Mouse (Mus musculus): Measurements from ENCODE around the gene Gpr55.
"Not testable (repeated sequence)": the region's sequence is repeated elsewhere in the genome, so short reads cannot be mapped to it uniquely, and the experiment has no call there.

Gpr55 gene

DNA sequence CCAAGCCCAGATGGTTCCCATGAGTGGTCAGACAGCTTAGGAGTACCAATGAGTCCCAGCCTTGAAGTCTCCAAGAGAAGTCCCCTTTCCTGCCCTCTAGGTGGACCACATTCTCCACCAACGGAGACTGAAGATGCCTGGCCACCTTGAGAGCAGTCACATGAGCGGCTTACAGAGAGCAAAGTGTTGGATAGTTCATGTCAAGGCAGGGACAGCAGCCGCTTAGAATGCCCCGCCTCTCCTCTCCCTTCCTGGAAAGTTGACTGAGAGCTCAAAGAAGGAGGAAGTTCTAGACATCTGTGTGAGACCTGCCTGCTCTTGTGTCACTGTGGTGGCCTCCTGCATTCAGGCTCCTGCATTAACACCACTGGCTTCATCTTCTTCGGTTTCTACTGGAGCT, at the start of gene Gpr55:
Gpr55 (minus strand) TSS at position 135 of the 400 bp plus-strand sequence.
- DNase-seq (ENCODE audit: low spot score in 2 of 2): no peak

- DNase-seq (ENCODE audit: low spot score in 2 of 2): peak; percentile 90 to 92
Measured at GRCm38 (mm10) chr1:86007778-86008177, 47.0 kb upstream of the Gpr55 start.

- no peak for DNase-seq (ENCODE audit: low spot score in 2 of 2)
Measured at GRCm38 (mm10) chr1:86006040-86006439, 45.2 kb upstream of the Gpr55 start.

- DNase-seq (ENCODE audit: low spot score in 2 of 2): no peak
Measured at GRCm38 (mm10) chr1:86005540-86005939, 44.7 kb upstream of the Gpr55 start.

- no peak for DNase-seq (ENCODE audit: low spot score in 2 of 2)
Measured at GRCm38 (mm10) chr1:85999853-86000570, 39.2 kb upstream of the Gpr55 start.

DNA sequence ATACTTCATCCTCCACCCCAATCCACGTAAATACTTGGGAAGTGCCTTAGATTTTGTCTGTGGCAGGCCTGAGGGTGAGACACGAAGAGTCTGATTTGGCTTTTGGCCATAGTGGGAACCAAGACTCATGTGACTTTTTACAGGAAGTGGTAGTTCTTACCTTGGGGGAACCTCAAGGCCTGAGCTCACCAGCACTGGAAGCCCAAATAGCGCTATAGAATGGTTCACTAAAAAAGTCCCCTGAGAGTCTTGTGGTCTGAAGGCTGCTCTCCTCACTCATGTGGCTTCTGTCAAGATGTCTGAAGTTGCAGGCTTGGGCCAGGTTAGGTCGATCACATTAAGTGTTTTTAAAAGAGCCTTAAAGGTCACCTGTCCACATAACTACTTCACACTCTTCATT, 37.2 kb upstream of the Gpr55 start:
- no peak for DNase-seq (ENCODE audit: low spot score in 2 of 2)

DNA sequence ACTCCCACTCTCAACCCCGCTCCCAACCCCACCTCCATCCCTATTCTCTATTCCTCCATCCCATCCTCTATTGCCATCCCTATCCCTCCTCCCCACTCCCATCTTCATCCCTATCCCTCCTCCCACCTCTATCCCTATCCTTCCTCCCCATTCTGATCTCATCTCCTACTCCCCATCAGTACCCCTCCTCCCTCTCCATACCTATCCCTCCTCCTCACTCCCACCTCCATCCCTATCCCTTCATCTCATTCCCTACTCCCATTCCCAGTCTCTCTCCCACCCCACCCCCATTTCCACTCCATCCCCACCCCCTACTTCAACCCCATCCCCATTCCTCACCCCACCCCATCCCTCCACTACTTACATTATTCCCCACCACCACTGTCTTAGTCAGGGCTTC, 36.4 kb upstream of the Gpr55 start:
- DNase-seq (ENCODE audit: low spot score in 2 of 2): no peak

GRCm38 (mm10) chr1:85993541-85993940, 32.7 kb upstream of the Gpr55 start:
- DNase-seq (ENCODE audit: low spot score in 2 of 2): no peak

DNA sequence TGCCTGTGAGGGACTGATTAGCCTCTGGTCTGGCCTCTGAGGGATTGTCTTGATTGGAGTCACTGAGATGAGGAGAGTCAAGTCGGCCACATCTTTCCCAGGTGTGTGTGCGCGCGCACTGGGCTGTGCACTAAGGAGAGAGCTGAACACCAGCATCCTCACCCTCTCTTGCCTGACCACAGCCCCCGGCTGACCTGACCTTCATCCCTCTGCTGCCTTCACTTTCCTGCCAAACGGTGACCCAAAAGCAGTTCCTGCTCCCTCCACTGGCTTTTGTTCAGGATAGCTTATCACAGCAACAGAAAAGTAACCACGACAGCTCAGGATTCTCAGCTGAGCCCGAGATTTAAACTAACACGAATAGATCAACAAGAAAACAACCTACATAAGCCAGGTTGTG, 31.4 kb upstream of the Gpr55 start:
- no peak for DNase-seq (ENCODE audit: low spot score in 2 of 2)

- not testable (repeated sequence) for DNase-seq (ENCODE audit: low spot score in 2 of 2)
Measured at GRCm38 (mm10) chr1:85988882-85989281, 28.1 kb upstream of the Gpr55 start.

- DNase-seq (ENCODE audit: low spot score in 2 of 2): no peak
Measured at GRCm38 (mm10) chr1:85988351-85988750, 27.5 kb upstream of the Gpr55 start.

DNA sequence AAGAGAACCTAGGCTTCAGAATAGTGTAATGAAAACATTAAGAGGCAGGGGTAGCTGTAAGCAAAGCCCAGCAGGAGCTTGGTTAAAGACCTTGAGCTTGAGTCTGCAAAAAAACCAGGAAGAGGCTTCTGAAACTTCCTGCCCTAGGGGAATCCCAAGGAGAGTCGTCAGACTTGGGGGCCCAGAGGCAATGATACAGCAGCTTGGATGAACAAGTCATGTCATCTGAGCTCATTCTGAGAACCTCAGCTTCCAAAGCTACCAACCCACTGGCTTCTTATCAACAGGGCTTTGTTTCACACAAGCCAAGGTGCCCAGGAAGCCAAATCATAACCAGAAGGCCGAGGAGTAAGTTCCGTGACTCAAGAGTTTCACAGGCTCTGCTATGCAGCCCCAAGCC, 25.0 kb upstream of the Gpr55 start:
- DNase-seq (ENCODE audit: low spot score in 2 of 2): no peak

- DNase-seq (ENCODE audit: low spot score in 2 of 2): no peak
Measured at GRCm38 (mm10) chr1:85981738-85982357, 21.0 kb upstream of the Gpr55 start.

GRCm38 (mm10) chr1:85977709-85978108, 16.9 kb upstream of the Gpr55 start:
- DNase-seq (ENCODE audit: low spot score in 2 of 2): no peak

GRCm38 (mm10) chr1:85973468-85973877, 12.7 kb upstream of the Gpr55 start:
- no peak for DNase-seq (ENCODE audit: low spot score in 2 of 2)

DNA sequence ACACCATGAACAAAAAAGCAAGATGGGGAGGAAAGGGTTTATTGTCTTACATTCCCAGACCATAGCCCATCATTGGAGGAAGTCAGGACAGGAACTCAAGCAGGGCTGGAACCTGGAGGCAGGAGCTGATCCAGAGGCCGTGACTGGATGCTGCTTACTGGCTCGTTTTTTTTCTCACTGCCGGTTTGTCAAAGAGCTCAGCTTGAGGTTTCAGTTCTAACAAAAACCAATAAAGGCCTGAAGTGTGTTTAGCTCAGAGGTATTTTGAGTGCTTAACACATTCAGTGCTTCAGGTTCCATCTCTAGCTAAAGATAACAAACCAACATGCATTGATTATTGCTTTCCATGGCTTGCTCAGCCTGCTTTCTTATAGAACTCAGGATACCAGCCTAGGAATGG, 11.5 kb upstream of the Gpr55 start:
- no peak for DNase-seq (ENCODE audit: low spot score in 2 of 2)

DNA sequence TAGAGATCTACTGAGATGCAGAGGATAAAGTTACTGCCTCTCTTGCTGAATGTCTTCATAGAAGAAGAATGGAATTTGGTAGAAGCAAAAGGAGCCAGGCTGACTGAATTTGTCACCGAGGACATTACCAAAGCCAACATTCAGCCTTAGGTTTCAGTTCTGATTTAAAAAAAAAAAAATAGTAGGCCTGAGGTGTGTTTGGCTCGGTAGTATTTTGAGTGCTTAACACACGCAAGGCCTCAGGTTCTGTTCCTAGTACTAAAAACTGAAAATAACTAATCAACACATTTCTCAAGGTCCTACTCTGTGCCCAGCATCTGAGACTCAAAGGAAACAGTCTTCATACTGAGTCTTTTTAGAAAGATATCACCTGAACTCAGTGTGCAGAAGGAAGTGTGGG, 10.3 kb upstream of the Gpr55 start:
- no peak for DNase-seq (ENCODE audit: low spot score in 2 of 2)

- no peak for DNase-seq (ENCODE audit: low spot score in 2 of 2)
Measured at GRCm38 (mm10) chr1:85969519-85969918, 8.7 kb upstream of the Gpr55 start.

DNA sequence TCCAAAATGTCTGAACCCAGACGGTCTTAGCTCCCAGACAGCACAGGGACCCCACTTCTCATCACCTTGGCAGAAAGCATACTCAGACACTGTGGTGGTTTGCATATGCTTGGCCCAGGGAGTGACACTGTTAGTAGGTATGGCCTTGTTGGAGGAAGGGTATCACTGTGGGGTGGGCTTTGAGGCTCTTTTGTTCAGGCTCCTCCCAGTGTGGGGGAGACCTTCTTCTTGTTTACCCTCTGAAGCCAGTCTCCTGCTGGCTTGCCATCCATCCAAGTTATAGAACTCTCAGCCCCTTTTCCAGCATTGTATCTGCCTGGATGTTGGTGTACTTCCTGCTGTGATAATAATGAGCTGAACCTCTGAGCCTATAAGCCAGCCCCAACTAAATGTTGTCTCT, 8.3 kb upstream of the Gpr55 start:
- DNase-seq (ENCODE audit: low spot score in 2 of 2): no peak

DNA sequence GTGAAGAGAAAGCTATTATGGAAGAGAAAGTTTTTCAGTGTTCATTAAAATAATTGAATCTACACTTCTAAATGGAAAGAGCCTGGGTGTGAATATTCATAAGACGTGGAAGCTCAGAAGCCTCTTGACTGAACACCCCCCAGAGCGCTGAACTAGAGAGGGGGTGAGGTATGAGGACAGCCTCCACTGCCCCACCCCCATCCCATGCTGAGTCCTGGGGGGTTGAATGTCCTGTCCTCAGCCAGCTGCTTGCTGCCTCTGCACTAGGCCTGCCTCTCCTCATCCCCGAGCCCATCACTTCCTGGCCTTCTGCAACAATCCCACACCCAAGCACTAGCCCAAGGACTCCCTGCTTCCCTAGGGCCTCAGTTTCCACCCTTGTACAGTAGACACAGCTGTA, 5.0 kb upstream of the Gpr55 start:
- no peak for DNase-seq (ENCODE audit: low spot score in 2 of 2)

- DNase-seq (ENCODE audit: low spot score in 2 of 2): no peak
Measured at GRCm38 (mm10) chr1:85962081-85962480, 1.3 kb upstream of the Gpr55 start.

DNA sequence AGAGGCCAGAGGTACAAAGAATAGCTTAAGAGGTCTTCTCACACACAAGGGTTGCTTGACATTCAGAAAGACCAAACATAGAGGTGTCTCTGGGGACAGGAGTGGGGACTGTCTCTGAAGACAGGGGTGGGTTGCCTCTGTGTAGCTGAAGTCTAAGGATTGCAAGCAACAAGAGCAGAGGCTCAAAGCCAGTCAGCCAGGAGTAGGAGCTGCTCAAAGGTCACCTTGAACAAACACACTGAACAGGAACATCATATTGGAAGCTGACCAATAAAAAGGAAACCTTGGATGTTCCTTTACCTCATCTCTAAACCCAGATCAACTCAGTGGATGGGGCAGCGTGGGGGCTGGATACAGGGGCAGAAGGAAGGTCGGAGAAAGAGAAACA, 924 bp downstream of the Gpr55 start:
- no peak for DNase-seq (ENCODE audit: low spot score in 2 of 2)

GRCm38 (mm10) chr1:85959129-85959888, 1.5 kb downstream of the Gpr55 start:
- DNase-seq (ENCODE audit: low spot score in 2 of 2): no peak

Measured in frontal cortex, postnatal 25 days (tissue).